Mouse (Mus musculus) adrenal gland, postnatal 36 days (tissue): ENCODE measurements at regions not wholly inside any gene's neighbourhood (a gene's known extent, or its start where the extent isn't known, plus 50 kb on each side); places are given as distances from the start of the nearest gene placed in this dataset. TPM values are rescaled to one million over a fixed set of nuclear protein-coding genes. Genes with fewer than 3 reads are reported as not detected.
A peak's percentile ranks its signal among the peaks of the same experiment; 100 is the strongest.

ENCODE experiments used
- DNase-seq, 2 experiments: peaks; one replicate each; pipeline ENCODE4 v3.0.0; 2021; ENCODE audit warnings: mixed read lengths in 1 of 2
- microRNA-seq: library from miRNA; unstranded; fragments of <30 nt; microRNA quantifications from one replicate; pipeline ENCODE4 v1.2.0, GENCODE M21; 2021

GRCm38 (mm10) chr4:33797964-33798363, 126.4 kb upstream of the Cnr1 start:
- DNase-seq: no peak

- DNase-seq: no peak
These were observed 125.7 kb upstream of the Cnr1 start for GRCm38 (mm10) chr4:33798654-33799053.

GRCm38 (mm10) chr4:33799110-33799509, 125.3 kb upstream of the Cnr1 start:
- no peak for DNase-seq

- DNase-seq: no peak
These were observed 124.6 kb upstream of the Cnr1 start for GRCm38 (mm10) chr4:33799831-33800230.

GRCm38 (mm10) chr4:33812338-33812737, 112.1 kb upstream of the Cnr1 start:
- peak in 1 of 2 experiments; percentile 3 for DNase-seq

GRCm38 (mm10) chr4:33823850-33824249, 100.5 kb upstream of the Cnr1 start:
- no peak for DNase-seq

GRCm38 (mm10) chr4:33833134-33833533, 91.3 kb upstream of the Cnr1 start:
- DNase-seq: no peak

- no peak for DNase-seq
These were observed 86.0 kb upstream of the Cnr1 start for GRCm38 (mm10) chr4:33838436-33838835.

GRCm38 (mm10) chr4:33840119-33840518, 84.3 kb upstream of the Cnr1 start:
- DNase-seq: no peak

GRCm38 (mm10) chr4:33845611-33846395, 78.6 kb upstream of the Cnr1 start:
- no peak for DNase-seq

- DNase-seq: no peak
These were observed 74.1 kb upstream of the Cnr1 start for GRCm38 (mm10) chr4:33850249-33850648.

GRCm38 (mm10) chr4:33852294-33852693, 72.1 kb upstream of the Cnr1 start:
- no peak for DNase-seq

GRCm38 (mm10) chr4:33855112-33855511, 69.3 kb upstream of the Cnr1 start:
- no peak for DNase-seq

- no peak for DNase-seq
These were observed 57.3 kb upstream of the Cnr1 start for GRCm38 (mm10) chr4:33867126-33867525.

- DNase-seq: no peak
These were observed 55.1 kb upstream of the Cnr1 start for GRCm38 (mm10) chr4:33869317-33869716.

Small RNA genes lying in the stretch of these regions (microRNA-seq; reads per million reads assigned to microRNA genes)
- gene Gm23304: not detected
